Mouse (Mus musculus): ENCODE results near the gene Itpkb.

Itpkb gene

DNA sequence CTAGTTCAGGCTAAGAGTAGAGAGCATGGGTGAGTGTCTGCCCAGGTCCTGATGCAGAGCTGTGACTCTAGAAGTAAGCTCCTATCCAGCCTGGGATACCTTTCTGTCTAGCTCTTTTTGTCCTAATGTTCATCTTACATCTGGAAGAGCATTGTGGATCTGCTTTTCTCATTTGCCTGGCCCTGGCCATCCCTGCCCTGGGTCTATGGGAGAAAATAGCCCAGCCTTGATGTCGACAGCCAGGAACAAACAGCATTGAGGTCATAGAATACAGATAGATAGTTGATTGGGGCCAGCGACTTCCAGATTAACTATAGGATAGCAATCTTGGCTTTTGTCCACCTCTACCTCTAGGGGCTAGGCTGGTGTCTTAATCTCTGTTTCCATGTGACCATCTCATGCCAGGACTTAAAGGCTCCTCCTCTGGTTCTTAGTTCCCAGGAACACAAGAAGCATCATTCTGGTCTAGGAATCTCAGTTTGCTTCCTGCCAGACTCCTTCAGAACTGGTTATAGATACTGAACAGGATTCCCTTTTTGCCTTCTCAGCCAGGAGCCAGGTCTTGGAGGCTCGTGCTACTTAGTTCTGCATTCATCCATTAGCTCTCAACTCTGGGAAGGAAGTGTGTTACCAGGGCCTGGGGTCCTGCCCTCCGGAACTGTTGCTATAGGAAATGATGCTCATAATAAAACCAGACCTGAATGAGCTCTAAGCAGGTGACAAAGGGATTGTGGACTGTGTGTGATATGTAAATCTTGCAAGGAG is 70.6 kb downstream of the Itpkb start:
- DNase-seq: no peak

- peak in 1 of 2 experiments; percentile 45 for DNase-seq
Measured at GRCm38 (mm10) chr1:180401725-180402124, 71.4 kb downstream of the Itpkb start.

GRCm38 (mm10) chr1:180402481-180403081 is 72.3 kb downstream of the Itpkb start:
- DNase-seq: no peak

GRCm38 (mm10) chr1:180403357-180403693 is 73.0 kb downstream of the Itpkb start:
- DNase-seq: no peak

- peak in 1 of 2 experiments; percentile 43 for DNase-seq
Measured at GRCm38 (mm10) chr1:180403694-180404606, 73.7 kb downstream of the Itpkb start.

DNA sequence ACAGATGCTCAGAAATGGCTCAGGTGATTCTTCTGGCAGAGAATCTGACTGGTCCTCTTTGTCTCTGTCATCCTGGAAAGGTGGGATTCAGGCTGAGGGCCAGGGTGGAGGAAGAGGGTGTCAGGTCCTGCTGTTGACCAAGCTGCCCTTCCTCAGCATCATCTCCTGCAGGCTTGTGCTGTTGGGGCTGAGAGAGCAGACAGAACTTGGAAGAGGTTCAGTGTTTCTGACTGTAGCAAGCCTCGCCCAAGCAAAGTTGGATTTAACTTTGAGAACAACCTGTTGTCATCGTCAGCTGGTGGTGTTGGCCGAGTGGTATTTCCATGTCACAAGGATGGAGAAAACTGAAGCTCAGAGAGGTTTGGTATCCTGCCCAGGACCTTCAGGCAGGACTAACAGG is 74.4 kb downstream of the Itpkb start:
- no peak for DNase-seq

DNA sequence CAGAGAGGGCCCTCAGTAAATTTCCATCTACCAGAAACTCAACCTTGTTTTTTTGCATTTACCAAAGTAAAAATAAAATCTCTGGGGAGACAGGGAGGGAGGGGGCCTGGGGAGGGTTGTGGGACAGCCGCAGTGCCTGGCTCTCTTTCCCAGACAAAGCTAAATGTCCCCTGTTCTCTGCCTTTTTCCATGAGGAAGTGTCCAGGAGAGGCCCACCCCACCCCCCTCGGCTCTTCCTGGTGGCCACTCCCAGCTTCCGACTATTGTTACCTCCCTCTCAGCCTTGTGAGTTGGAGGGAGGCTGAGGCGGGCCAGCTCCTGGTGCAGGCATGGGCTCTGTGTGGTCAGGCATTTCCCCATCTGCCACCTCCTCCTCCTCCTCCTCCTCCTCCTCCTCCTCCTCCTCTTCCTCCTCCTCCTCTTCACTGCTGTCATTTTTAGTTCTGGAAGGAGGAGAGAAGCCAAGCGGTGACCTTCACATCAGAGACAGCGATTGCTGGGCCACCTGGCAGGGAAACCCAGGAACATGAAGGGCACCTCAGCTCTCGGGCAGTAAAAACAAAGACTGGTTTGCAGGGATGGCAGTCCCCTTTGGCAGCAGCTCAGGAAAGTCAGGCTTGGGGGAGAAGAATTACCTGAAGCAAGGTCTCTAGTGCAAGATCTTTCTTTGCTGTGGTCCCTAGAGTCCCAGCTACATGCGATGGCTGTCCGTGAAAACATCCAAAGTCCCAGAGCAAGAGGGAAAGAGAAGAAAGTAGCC is 75.5 kb downstream of the Itpkb start:
- DNase-seq: no peak

GRCm38 (mm10) chr1:180406336-180407035 is 76.2 kb downstream of the Itpkb start:
- DNase-seq: no peak

DNA sequence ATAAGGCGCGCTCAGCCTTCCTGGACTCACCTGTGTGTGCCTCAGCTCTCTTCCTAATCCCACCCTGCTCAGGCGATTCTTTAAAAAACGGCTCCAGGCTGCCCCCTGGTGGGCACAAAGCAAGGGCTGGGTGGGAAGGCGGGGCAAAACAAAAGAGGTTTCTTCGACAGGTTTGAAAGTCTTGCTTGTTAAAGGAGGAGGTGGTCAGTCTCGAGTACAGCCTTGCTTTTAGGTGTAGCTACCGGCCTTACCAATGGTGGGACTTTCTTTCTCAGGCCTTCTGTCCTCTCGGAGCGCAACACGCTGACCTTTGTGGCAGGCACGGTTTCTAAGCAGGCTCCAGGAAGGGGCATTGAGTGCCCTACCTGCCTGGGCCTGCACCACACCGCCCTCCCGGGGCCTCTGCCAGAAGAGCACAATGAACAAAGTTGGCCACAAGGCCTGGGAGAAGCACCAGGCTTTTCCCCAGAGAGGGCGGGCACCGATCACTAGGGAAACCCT is 76.9 kb downstream of the Itpkb start:
- DNase-seq: peak; percentile 50 to 74

DNA sequence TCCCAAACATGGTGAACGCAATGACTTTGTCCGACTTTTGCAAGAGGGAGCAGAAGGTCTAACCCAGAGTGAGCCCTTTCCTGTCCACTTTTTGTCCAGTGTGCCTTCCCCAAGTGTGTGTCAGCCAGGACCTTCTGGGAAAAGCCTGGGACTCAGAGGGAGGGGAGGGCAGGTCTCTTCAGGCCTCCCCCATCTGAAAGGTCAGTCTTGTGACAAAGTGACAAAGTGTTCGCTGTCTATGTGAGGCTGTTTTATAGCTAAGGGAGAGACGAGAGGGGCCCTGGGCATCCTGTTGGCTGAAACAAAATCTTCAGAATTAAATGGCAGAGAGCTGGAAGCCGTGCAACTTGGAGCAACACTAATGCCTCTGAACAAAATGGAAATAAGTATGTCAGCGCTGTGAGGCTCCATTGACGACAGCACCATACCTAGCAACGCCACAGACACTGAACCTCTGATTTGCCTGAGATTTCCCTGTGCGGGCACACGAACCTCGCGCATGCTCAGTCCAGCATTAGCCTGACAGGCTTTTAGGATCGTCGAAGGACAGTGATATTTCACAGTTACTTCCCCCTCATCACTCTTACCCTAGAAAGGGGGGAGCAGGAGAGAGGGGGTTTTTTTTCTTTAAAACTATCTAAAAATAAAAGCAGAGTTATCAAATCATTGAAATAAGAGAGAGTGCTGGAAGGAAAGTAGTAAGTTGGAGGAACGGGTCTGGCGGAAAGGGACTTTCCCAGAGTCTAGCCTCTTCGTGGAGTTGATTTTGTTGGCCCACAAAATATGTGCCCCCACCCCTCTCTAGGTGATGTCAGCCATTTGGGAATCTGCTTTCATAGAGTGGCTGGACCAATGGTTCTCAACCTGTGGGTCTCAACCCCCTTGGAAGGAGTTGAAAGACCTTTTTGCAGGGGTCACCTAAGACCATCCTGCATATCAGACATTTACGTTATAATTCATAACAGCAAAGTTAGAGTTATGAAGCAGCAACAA is 77.7 kb downstream of the Itpkb start:
- no peak for DNase-seq

GRCm38 (mm10) chr1:180408832-180409231 is 78.5 kb downstream of the Itpkb start:
- no peak for DNase-seq

GRCm38 (mm10) chr1:180409771-180410170 is 79.5 kb downstream of the Itpkb start:
- peak in 1 of 2 experiments; percentile 8 for DNase-seq

DNA sequence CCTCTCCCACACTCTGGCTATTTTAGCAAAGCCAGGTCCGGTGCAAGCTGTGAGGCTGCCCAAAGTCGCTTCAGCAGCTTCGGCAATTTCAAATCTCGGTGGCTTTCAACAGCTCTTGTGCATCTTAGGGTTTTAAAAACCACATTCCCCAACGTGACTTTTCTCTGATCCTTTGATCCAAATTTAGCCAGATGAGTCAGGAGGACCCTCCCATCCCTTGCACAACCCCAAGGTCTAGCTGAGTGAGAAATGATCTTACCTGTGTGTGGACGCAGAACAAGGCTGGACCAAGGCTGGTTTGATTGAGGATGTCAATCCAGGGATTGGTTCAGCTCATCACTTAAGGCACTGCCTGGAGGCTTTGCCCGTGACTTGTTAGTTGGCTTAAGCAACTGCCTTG is 80.0 kb downstream of the Itpkb start:
- DNase-seq: no peak

GRCm38 (mm10) chr1:180415064-180415463 is 84.8 kb downstream of the Itpkb start:
- no peak for DNase-seq

GRCm38 (mm10) chr1:180415836-180416235 is 85.6 kb downstream of the Itpkb start:
- DNase-seq: no peak

GRCm38 (mm10) chr1:180417118-180417517 is 86.8 kb downstream of the Itpkb start:
- DNase-seq: no peak

DNA sequence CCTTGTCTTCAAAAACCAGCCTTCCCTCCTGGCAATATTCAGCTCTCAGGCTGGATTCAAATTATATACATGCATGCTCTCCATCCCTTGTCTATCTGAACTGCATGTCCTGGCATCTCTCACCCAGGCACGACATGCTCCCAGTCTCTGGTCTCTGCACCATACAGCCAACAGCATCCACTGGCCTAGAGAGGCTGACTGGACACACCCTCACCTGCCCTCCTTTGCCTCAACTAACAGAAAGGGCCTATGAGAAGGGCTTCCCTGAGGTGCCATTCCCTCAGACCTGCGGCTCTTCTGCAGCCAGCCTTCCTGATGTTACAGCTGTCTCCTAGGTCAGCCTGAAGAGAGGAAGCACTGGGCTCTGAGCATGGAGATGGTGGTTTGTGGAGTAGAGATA is 88.8 kb downstream of the Itpkb start:
- DNase-seq: no peak

- no peak for DNase-seq
Measured at GRCm38 (mm10) chr1:180420496-180421164, 90.3 kb downstream of the Itpkb start.

GRCm38 (mm10) chr1:180421165-180421909 is 91.1 kb downstream of the Itpkb start:
- no peak for DNase-seq

Measured in spleen, adult 18-20 months (tissue).